Mouse (Mus musculus) cerebellum, adult 8-10 months (tissue): ENCODE data around the gene Oma1.

ENCODE experiments used
- DNase-seq: peaks from one replicate; pipeline ENCODE4 v3.0.0; 2022

Gene Oma1

DNA sequence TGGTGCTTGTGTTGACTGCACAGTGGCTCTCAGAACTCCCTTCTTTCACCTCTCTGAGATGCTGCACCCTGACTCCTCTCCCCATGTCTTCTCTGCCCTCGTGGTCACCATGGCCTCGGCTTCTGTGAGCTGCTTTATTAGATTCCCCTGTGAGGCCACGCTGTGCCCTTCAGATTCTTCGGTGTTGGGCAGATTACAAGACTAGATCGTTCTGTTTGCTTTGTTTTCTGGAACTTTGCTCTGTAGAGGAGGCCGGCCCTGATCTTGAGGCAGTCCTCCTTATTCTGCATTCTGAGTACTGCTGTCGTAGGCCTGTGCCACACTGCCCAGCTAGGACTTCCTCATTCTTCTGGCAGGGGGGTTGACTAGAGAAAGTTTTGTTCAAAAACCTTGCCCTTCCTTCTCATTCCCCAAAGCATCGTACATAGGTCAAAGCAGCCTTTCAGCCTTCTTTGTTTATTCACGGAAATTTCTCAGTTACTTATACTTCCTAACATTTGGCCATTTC lies 45.4 kb downstream of the Oma1 start:
- DNase-seq: no peak

DNA sequence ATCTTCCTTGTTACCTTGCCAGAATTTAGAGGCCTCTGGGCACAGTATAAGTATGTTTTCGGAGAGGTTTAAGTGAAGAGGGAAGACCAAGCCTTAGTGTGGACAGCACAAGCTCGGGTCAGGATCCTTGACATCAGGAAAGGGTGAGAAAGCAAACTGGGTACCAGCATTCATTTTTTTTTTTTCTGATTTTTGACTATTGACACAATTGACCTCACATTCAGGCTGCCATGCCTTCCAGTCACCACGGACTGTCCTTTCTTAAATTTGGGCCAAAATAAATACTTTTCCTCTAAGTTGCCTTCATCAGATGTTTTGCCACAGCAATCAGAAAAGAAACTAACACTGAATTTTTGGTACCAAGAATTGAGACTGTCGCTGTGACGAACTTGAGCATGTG lies 68.6 kb downstream of the Oma1 start:
- no peak for DNase-seq

DNA sequence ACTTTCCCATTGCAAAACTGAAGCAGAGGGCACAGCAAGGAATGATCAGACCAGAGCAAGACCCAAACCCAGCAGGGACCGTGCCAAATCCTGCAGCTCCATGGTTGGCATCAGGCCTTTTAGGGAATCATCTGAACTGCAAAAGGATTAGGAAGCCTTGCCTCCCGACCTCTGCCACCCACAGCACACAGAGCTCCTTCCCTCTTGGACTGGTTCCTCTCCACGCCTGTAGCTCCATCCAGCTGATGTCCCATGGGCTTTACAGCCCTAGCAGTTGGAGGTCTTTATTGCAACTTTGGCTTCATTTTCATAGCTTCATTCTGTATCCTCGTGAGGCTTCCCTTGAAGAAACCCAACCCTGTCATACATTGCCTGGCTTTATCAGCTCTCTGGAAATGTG lies 71.4 kb downstream of the Oma1 start:
- no peak for DNase-seq

DNA sequence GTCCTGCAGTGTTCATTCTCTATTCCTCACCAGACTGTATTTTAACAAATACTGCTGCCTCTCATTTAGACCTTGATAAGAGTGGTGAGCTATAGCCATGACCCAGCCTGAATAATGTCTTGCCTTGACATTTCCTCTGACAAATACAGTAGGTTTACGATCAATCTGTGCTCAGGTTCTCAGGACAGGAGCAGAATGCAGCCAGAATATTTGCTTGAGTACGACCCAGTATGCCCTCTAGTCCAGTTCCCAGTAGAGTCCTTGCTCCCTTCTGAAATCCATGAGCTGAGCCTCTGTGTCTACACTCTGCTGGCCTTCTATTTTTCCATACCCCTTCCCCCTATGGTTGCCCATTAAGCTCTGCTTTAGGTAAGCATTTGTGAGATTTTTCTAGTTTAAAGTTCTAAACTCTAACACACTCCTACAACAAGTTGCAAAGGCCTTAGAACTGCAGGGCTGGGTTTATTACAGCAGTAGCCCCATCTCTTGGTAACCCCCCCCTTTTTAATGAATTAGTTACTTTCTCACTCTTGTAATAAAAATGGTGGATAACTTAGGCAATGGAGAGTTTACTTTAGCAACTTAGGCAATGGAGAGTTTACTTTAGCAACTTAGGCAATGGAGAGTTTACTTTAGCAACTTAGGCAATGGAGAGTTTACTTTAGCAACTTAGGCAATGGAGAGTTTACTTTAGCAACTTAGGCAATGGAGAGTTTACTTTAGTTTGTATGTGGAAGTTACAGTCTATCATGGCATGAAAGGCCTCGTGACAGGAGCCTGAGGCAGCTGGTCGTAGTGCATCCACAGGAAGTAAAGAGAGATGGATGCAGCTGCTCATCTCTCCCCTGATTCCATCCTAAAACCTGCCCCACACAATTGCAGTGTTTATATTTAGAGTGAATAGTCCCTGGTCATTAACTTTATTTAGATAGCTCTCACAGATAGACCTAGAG lies 72.5 kb downstream of the Oma1 start:
- no peak for DNase-seq

DNA sequence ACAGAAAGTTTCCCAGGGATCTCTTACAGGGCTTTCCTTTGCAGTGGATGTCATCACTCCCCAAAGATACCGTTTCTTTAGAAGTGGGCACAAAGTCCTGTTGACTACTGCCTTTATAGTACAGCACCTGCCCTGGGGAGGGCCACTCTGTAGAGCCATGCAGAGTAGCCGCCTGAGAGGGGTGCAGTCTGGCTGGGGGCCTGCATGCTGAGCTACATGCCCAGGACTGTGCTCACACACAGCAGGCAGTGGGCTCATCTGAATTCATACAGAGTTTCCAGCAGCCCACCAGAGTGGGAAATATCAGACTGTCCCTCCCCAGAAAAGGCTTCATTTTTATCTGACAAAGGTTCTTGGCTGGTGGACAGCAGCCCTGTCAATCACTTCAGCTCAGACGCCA lies 73.7 kb downstream of the Oma1 start:
- DNase-seq: no peak

DNA sequence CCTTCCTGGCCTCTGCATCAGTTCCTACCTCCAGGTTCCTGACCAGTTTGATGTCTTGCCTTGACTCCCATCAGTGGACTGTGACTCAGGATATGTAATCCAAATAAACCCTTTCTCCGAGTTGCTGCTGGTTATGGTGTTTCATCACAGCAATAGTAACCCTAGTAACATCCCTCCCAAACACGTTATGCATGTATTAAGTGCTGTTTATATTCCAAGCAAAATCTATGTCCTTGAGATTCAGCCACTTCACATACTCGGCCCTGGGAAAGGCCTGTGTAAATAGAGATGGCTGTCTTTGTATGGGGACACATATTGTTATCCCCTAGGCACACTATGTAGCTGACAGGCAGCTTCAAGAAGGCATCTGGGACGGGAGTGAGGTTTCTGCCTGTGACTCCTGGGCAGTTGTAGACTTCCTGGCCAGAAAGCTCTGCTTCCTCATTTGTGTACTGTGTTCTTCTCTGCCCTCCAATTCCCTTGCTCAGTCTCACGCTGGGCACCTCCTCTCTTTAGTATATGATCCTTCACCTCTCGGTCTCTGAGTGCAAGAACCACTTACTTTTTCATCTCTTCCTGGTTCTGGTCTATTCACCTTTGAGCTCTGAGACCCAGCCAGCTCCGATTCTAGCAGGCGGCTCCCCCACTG lies 75.0 kb downstream of the Oma1 start:
- no peak for DNase-seq

DNA sequence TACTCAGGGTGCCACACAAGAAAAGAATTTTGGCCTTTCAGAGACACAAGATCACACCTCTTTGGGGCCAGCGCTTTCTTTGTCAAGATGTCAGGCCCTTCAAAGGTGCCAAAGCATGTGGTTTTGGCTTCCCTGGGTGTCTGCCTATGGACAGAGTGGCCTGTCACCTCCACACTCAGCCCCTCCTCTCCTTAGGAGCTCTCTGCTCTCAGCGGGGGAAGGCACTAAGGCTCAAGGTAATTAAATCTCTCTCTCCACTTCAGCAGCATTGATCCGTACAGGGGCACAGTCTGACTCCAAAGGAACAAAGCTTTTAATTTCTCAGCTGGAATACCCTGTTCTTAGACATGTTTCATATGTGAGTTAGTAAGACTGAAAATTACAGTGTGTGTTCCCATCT lies 76.0 kb downstream of the Oma1 start:
- DNase-seq: no peak

DNA sequence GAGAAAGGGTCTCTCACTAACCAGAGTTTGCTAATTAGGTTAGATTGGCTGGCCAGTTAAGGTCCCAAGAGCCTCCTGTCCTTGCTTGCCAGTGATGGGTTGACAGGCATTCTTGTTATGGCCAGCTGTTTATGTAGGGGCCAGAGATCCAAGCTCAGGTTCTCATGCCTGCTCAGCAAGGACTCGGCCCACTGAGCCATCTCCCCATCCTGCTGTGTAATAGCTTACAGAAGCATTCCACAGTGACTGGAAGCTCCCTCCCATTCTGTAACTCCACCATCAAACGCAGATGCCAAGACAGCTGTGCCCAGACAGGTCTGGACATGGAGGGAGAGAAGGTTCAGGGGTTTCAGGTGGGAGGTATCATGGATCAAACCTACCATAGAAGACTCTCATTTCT lies 76.9 kb downstream of the Oma1 start:
- DNase-seq: no peak

DNA sequence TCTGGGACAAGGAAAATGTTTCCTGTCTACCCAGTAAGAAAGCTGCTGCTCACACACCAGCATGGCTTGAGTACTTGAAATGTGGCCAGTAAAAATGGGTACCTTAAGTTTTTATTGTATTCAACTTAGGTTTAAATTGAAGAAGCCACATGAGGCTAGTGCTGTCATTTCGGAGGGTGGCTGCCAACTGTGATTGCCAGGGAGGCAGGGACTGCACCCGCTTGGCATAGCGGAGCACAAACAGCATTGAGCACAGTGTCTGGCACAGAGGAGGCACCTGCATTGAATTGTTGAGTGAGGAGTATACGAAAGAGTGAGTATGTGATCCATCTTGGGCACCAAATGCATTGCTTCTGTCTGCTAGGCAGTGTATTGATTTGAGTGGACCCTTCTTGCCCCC lies 81.5 kb downstream of the Oma1 start:
- DNase-seq: no peak

DNA sequence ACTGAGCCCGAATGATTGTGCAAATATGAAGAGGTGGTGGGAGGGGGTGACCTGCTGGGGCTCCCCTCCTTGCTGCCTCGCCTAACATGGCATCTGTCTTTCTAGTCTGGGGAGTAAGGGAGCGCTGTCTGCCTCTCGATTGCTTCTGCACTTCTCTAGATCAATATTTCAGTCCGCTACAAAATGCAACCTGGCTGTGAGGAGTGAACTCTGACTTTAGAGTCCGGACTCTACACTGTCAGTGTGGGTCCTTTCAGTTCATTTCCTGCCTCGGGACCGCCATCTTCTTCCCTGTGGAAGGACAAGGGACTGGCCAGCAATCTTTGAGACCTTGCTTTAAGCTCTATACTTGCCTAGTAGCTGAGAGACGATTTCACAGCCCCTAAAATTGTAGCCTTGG lies 82.3 kb downstream of the Oma1 start:
- no peak for DNase-seq

DNA sequence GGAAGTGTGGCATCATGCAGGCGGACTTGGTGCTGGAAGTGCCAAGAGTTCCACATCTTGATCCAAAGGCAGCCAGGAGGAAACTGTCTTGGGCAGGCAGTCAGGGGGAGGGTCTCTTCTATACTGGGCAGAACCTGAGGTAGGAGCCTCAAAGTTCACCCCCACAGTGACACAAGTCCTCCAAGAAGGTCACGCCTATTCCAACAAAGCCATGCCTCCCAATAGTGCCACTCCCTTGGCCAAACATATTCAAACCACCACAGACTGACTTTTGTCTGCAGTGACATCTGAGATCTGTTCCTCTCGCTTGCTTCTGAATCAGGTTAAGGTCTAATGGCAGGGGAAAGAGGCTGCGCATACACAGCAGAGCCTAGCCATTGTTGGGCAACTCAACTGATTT lies 83.3 kb downstream of the Oma1 start:
- DNase-seq: no peak

DNA sequence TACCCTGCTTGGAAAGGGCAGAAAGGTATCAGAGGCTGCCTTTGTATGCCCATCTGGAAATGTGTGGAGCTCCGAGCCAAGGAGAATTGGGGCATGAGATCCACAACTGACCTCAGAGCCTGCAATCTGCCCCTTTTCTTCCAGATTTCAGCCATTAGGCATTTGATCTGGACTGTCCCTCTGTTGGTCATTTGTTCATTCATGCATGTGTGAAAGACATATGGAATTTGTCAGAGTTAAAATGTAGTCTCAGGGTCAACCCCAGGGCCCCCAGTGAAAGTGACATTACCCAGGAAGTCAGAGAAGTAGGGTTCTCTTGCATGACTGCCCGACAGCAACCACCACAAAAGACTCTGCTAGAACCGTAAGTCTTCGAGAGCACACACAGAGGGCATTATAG lies 89.0 kb downstream of the Oma1 start:
- no peak for DNase-seq

DNA sequence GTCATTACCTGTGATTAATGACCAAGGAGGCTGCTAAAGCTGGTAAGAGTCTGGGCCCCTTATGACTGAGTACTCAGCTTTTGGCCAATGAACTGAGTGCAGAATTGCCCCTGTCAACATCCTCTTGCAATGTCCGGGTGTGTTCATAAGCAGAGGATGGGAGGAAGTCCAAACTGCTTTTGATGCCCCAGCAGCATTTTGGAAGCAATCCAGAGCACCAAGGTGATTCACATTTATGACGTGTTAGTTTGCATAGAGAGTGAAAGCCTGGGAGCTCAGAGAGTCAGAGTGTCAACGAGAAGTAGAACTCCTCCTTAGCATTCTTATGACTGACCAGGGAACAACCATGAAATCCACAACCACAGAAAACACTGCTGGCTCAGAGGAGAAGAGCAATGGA lies 91.7 kb downstream of the Oma1 start:
- DNase-seq: no peak

DNA sequence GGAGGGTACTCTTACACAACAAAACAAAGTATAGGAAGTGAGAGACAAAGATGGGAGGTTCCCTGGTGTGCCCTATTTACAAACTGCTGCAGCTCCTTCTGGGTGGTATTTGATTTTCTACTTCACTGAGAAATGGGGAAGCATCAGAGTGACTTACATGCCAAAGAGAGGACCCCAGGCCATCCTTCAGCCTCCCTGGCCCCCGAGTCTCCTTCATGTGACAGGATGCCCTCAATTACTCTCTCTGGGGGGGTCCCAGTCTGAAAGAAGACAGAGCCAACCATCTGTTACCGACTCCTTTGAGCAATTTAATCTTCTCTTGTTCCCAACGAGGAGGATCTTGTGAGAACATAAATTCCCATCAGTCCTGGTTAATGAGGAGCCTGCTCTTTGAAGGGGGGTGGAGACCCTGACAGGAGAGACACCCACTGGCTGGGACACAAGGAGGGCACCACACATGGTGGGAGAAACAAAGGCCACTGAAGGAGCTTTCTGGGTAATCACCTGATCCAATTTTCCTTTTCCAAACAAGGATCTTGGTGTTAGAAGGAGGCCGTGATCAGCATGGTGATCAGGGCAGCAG lies 96.7 kb downstream of the Oma1 start:
- DNase-seq: no peak
